Mouse (Mus musculus) CH12.LX (cell line): ENCODE measurements around the gene A930004D18Rik.
A peak's percentile ranks its signal among the peaks of the same experiment; 100 is the strongest.

Source experiments
- ETS1 ChIP-seq: conservative IDR thresholded peaks from 2 replicates; pipeline ENCODE4 v1.6.1; 2012; ENCODE audit warnings: low read depth, mild to moderate bottlenecking, inconsistent platforms, low read length, improper control_type of control experiment, moderate library complexity
- GABPA ChIP-seq: IDR thresholded peaks from 2 replicates; pipeline ENCODE4 v1.6.1; 2012; ENCODE audit warnings: low read depth, low read length, improper control_type of control experiment, inconsistent platforms; ENCODE audit not compliant: insufficient replicate concordance
- MAFK ChIP-seq: IDR thresholded peaks from 2 replicates; pipeline ENCODE4 v1.6.1; 2011; ENCODE audit warnings: low read length, improper control_type of control experiment; ENCODE audit not compliant: insufficient replicate concordance
- MAX ChIP-seq: IDR thresholded peaks from 2 replicates; pipeline ENCODE4 v1.6.1; 2011; ENCODE audit warnings: low read length, improper control_type of control experiment
- USF1 ChIP-seq: IDR thresholded peaks from 2 replicates; pipeline ENCODE4 v1.6.1; 2014; ENCODE audit warnings: low read depth, mild to moderate bottlenecking, inconsistent platforms, low read length, improper control_type of control experiment
- ZC3H11A ChIP-seq: IDR thresholded peaks from 2 replicates; pipeline ENCODE4 v1.6.1; 2012; ENCODE audit warnings: low read depth, mild to moderate bottlenecking, inconsistent platforms, low read length, improper control_type of control experiment

- TF ChIP-seq MAFK (no peak), MAX (peak; percentile 72), ETS1 (no peak), ZC3H11A (no peak), GABPA (no peak), USF1 (no peak)
These were observed 10.3 kb upstream of the A930004D18Rik start for GRCm38 (mm10) chr2:18047646-18048452.
